Mouse (Mus musculus) heart, postnatal 0 days (tissue): Measurements from ENCODE around the gene Stk35.

Experiments
- CTCF ChIP-seq: IDR thresholded peaks from 2 replicates; pipeline ENCODE4 v1.5.1; 2016; ENCODE audit warnings: antibody characterized with exemption, control low read depth, low read depth
- EP300 ChIP-seq: IDR thresholded peaks from 2 replicates; pipeline ENCODE4 v1.6.1; 2016; ENCODE audit warnings: antibody characterized with exemption, low read depth

DNA sequence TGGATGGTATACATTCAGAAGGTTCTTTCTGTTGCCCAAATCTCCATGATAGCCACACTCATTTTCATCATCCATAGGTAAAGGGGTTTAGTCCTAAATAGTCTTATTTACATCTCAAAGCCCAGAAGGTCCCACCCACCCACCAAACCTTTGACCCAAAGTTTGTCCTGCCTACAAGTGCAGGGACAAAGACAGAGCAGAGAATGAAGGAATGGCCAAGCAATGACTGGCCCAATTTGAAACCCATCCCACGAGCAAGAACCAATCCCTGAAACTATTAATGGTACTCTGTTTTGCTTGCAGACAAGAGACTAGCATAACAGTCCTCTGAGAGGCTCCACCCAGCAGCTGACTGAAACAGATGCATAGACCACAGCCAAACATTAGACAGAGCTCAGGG, 81.6 kb downstream of the Stk35 start:
- TF ChIP-seq CTCF (no peak), EP300 (no peak)
